Mouse (Mus musculus) thymus, adult 2 months (tissue): ENCODE measurements around the gene Rbfox3. TPM values are rescaled to one million over a fixed set of nuclear protein-coding genes. Genes with fewer than 3 reads are reported as not detected.

Experiments
- DNase-seq: peaks from one replicate; pipeline ENCODE4 v3.0.0; 2021
- H3K27ac ChIP-seq: fragments of 200-500 bp; 2 replicates; pipeline ENCODE4 v1.5.1; 2012; ENCODE audit warnings: low read length, control low read depth; ENCODE audit not compliant: control insufficient read depth, insufficient read depth
- H3K27me3 ChIP-seq: fragments of 200-500 bp; 2 replicates; pipeline ENCODE4 v1.6.1; 2012; ENCODE audit warnings: mild to moderate bottlenecking, low read length, moderate library complexity, mixed read lengths; ENCODE audit not compliant: control insufficient read depth, insufficient read depth
- H3K36me3 ChIP-seq: fragments of 200-500 bp; 2 replicates; pipeline ENCODE4 v1.6.1; 2012; ENCODE audit warnings: mild to moderate bottlenecking, low read length, moderate library complexity; ENCODE audit not compliant: control insufficient read depth, insufficient read depth
- H3K4me1 ChIP-seq: fragments of 200-500 bp; replicated peaks from 2 replicates; pipeline ENCODE4 v1.6.1; 2012; ENCODE audit warnings: low read length; ENCODE audit not compliant: control insufficient read depth, insufficient read depth
- H3K4me3 ChIP-seq: fragments of 200-500 bp; 2 replicates; pipeline ENCODE4 v1.5.1; 2012; ENCODE audit warnings: mild to moderate bottlenecking, low read length, control low read depth, moderate library complexity; ENCODE audit not compliant: control insufficient read depth, insufficient read depth
- CTCF ChIP-seq: fragments of 200-500 bp; IDR thresholded peaks from 2 replicates; pipeline ENCODE4 v1.5.1; 2012; ENCODE audit warnings: mild to moderate bottlenecking, control low read depth, low read length, moderate library complexity, borderline replicate concordance; ENCODE audit not compliant: control insufficient read depth, poor library complexity, insufficient read depth; ENCODE audit errors: extremely low read depth
- POLR2A ChIP-seq: fragments of 200-500 bp; IDR thresholded peaks from 2 replicates; pipeline ENCODE4 v1.6.1; 2012; ENCODE audit warnings: mild to moderate bottlenecking, low read length, control low read depth, moderate library complexity; ENCODE audit not compliant: control insufficient read depth, poor library complexity, insufficient read depth; ENCODE audit errors: extremely low read depth
- WGBS: fragments of 180-500 bp; shearing (Covaris S2); methylation state at CpG from one replicate; pipeline ENCODE4 v1.1.7; 2018; 5-methylcytosine and 5-hydroxymethylcytosine counted together
- polyA plus RNA-seq: library from polyadenylated mRNA; depleted of rRNA; stranded (reverse); fragments of >200 nt; gene quantifications from 2 replicates; pipeline ENCODE4 v1.2.3, GENCODE M21; 2012

Gene Rbfox3
- polyA plus RNA-seq, 1 experiment: 0.50 TPM

- TF ChIP-seq CTCF (no peak), POLR2A (no peak)
- whole genome bisulfite sequencing: 58% methylated on average over 6 of the region's 6 CpGs
- DNase-seq: no peak
- no peaks in the 10 kb centered on the region for H3K36me3 ChIP-seq
- H3K4me1 ChIP-seq: no peaks in the 10 kb centered on the region
- no peaks in the 10 kb centered on the region; the same call in 1 of the 2 replicates for H3K27me3 ChIP-seq
- H3K4me3 ChIP-seq: no peak overlapping the region
- H3K27ac ChIP-seq: no peak overlapping the region
Measured at GRCm38 (mm10) chr11:118912686-118913085, 1.3 kb upstream of the Rbfox3 start.

DNA sequence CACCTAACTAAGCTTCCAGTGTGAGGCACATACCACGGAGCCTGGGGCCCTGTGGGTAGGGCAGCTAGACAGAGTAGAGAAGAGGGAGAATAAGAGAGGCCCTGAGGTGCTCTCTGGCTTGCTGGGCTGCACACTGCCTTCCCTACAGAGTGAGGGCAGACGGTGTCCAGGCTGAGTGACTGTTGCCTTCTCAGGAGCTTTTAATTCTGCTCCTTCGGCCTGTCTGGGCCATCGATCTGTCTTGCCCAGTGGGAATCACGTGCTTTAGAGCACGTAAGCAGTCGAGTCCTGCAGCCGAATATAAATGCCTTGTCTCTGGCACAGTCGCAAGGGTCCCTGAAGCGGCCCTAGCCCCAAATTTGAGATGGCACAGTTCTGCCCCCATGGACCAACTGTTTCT is 641 bp downstream of the Rbfox3 start:
- H3K4me1 ChIP-seq: no peaks in the 10 kb centered on the region
- H3K27ac ChIP-seq: no peak overlapping the region
- TF ChIP-seq POLR2A (no peak), CTCF (no peak)
- no peak overlapping the region for H3K4me3 ChIP-seq
- WGBS: 86% methylated on average over 10 of the region's 10 CpGs
- H3K36me3 ChIP-seq: no peaks in the 10 kb centered on the region
- no peak for DNase-seq
- H3K27me3 ChIP-seq: no peaks in the 10 kb centered on the region; the same call in 1 of the 2 replicates

GRCm38 (mm10) chr11:118909814-118910201 is 1.6 kb downstream of the Rbfox3 start:
- TF ChIP-seq POLR2A (no peak), CTCF (no peak)
- WGBS: 5% methylated on average over 13 of the region's 13 CpGs
- Histone ChIP-seq H3K27ac (no peak overlapping the region), H3K4me1 (no peaks in the 10 kb centered on the region), H3K4me3 (no peak overlapping the region), H3K27me3 (no peaks in the 10 kb centered on the region; the same call in 1 of the 2 replicates), H3K36me3 (no peaks in the 10 kb centered on the region)
- DNase-seq: no peak

GRCm38 (mm10) chr11:118908981-118909813 is 2.2 kb downstream of the Rbfox3 start:
- DNase-seq: no peak
- WGBS: 5% methylated on average over 83 of the region's 90 CpGs
- TF ChIP-seq POLR2A (no peak), CTCF (no peak)
- H3K27me3 ChIP-seq: no peaks in the 10 kb centered on the region; the same call in 1 of the 2 replicates
- no peak overlapping the region for H3K4me3 ChIP-seq
- no peaks in the 10 kb centered on the region for H3K4me1 ChIP-seq
- H3K36me3 ChIP-seq: no peaks in the 10 kb centered on the region
- no peak overlapping the region for H3K27ac ChIP-seq

GRCm38 (mm10) chr11:118908431-118908980 is 2.9 kb downstream of the Rbfox3 start:
- DNase-seq: no peak
- H3K36me3 ChIP-seq: no peaks in the 10 kb centered on the region
- H3K4me1 ChIP-seq: no peaks in the 10 kb centered on the region
- WGBS: 9% methylated on average over 52 of the region's 52 CpGs
- H3K27me3 ChIP-seq: no peaks in the 10 kb centered on the region; the same call in 1 of the 2 replicates
- TF ChIP-seq POLR2A (no peak), CTCF (no peak)
- H3K4me3 ChIP-seq: no peak overlapping the region
- no peak overlapping the region for H3K27ac ChIP-seq

GRCm38 (mm10) chr11:118907471-118908401 is 3.7 kb downstream of the Rbfox3 start:
- Histone ChIP-seq H3K4me1 (no peaks in the 10 kb centered on the region), H3K27me3 (no peaks in the 10 kb centered on the region; the same call in 1 of the 2 replicates), H3K36me3 (no peaks in the 10 kb centered on the region), H3K4me3 (no peak overlapping the region), H3K27ac (no peak overlapping the region)
- WGBS: 10% methylated on average over 43 of the region's 43 CpGs
- TF ChIP-seq CTCF (no peak), POLR2A (no peak)
- no peak for DNase-seq
